Mouse (Mus musculus): ENCODE measurements at regions not wholly inside any gene's neighbourhood (a gene's known extent, or its start where the extent isn't known, plus 50 kb on each side); places are given as distances from the start of the nearest gene placed in this dataset.

DNA sequence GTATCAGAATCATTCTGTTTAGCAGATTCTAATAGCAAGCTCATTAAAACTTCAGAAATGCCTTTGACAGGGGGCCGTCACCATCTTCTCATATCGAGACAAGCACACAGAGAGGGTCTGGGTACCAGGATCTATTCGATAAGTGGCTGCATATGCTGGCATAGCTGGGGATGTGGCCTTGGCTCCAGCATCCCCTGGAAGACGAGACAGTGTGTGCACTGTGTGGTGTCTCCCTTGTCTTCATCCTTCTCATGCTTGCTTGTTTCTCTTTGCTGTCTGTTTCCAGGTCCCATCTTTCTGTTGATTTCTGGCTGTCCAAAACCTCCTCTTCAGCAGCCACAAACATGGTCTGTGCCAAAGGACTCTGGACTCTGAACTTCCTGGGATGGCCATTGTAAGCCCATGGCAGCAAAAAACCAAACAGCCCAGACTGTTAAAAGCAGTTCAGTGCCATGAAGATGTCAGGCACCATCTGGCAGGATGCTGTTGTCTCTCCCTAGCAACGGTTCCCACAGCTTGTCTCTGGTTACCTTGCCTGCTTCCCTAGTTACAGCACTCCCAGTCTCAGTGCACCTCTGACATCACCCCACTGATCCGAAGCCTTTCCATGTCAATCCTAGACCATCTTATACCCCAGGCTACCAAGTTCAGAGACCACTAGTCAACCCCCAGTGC, 56.5 kb downstream of the Kctd12 start:
- ATAC-seq (replicated peaks; ENCODE audit: insufficient number of reproducible peaks, low FRiP score, low TSS enrichment, poor library complexity, severe bottlenecking): no peak

DNA sequence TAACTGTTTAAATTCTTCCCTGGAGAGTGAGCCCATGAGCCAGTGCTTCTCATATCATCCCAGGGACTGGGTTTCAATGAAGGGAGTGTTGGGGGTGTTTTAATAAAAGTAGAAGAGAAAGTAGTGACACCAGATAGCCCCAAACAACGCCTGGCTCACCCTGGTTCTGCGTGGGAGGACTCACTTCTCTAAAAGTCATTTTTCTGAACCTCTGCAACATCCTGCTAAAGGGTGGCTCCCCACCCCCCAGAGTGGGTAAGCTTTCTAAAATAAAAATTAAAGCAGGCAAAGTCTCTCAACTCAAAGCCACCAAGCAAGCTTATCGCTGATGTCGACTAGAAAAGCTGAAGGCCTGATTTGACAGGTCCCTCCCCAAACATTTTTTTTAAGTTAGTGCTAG, 57.8 kb downstream of the Kctd12 start:
- peak; percentile 63; the same call in 1 of the 2 replicates for ATAC-seq (replicated peaks; ENCODE audit: insufficient number of reproducible peaks, low FRiP score, low TSS enrichment, poor library complexity, severe bottlenecking)

DNA sequence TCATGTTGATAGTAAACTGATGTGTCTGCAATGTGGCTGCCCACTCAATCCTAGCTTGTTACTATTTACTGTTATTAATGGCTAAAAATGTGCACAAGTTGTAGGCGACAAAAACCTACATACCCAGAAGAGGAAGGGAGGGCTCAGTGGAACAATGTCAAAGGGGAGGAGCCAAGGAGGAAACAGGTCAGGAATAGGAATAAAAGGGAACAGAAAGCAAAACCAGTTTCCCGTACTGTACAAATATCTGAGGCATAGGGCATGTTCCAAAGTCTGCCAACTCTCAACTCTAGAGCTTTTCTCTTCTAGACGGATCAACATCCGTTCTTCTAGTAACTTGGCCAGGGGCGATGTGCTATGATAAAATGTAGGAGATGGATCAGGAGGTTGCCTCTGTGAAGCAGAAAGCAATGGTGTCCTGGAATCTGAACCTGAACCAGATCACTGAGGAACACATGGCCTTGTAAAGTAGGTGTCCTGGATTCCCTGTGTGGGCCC, 59.9 kb downstream of the Kctd12 start:
- peak; percentile 79 for ATAC-seq (replicated peaks; ENCODE audit: insufficient number of reproducible peaks, low FRiP score, low TSS enrichment, poor library complexity, severe bottlenecking)

DNA sequence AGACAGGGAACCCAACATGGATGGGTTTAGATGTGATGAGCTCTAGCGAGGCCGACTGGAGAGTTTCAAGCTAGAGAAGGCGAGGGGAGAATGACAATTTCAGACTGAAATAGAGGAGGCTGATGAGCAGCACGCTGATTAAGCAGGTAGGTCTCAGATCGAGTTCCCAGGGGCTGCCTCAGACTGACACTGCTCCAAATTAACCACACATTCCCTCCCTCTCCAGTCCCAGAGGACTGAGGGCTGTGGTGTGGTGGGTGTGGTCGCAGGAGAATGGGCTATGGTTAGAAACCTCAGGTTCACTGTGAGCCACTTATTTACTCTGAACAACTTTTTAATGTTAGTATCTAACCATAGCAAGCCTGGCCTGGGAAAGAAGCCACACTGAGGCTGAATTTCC, 62.0 kb downstream of the Kctd12 start:
- no peak for ATAC-seq (replicated peaks; ENCODE audit: insufficient number of reproducible peaks, low FRiP score, low TSS enrichment, poor library complexity, severe bottlenecking)

DNA sequence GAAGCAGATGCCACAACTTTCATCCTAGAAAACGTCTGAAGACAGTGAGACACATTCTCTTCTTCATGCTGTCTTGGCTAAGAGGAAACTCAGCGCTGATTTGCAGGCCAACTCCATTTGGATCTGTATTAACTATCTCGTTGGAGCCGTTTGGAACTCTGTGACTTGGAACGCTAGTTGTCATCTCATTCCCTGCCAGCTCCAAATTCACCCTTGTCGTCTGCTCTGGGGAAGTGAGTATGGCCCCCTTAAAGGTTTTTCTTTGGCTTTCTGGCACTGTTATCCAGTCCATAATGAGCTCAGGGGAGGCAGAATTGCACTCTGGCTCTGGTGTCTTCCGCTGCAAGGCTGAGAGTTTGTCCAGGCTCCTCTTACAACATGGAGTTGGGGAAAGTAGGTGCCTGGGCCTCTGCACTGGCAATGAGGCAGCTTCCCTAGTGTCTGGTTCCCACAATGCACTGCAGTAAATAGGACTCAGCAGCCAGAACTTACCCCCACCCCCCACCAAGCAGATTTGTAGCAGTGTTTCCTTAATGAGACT, 63.1 kb downstream of the Kctd12 start:
- no peak for ATAC-seq (replicated peaks; ENCODE audit: insufficient number of reproducible peaks, low FRiP score, low TSS enrichment, poor library complexity, severe bottlenecking)

DNA sequence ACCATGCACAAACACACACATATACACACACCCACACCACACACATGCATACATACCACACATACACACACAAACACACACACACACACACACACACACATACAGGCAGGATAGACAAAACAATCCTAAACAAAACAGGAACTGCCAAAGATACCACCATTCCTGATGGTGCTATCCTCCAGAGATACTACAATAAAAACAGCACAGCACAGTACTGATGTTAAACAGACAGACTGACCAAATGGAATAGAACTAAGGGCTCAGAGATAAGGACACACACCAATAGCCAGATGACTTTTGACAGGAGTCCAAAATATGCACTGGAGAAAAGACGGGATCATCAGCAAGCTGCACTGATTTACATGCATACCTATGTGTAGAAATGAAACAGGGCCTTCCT, 64.5 kb downstream of the Kctd12 start:
- no peak for ATAC-seq (replicated peaks; ENCODE audit: insufficient number of reproducible peaks, low FRiP score, low TSS enrichment, poor library complexity, severe bottlenecking)

- ATAC-seq (replicated peaks; ENCODE audit: insufficient number of reproducible peaks, low FRiP score, low TSS enrichment, poor library complexity, severe bottlenecking): no peak
Measured at GRCm38 (mm10) chr14:102915918-102916317, 66.5 kb downstream of the Kctd12 start.

DNA sequence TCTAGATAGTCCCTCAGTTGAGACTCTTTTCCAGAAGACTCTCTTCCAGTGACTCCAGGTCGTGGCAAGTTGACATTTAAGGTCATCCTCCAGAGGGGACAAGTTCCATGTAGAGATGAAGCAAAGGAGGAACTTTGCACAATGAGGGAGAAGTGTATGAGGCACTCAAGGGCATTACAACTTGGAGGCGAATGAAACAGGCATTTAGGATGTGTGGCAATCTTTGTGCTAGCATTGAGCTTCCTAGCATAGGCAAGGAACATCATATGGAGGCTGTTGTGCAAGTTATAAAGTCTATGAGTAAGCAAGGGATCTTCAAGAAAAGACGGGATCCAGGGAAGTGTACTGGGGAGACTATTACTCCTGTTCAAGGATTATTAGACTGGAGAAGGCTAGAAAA, 70.9 kb downstream of the Kctd12 start:
- ATAC-seq (replicated peaks; ENCODE audit: insufficient number of reproducible peaks, low FRiP score, low TSS enrichment, poor library complexity, severe bottlenecking): no peak

- ATAC-seq (replicated peaks; ENCODE audit: insufficient number of reproducible peaks, low FRiP score, low TSS enrichment, poor library complexity, severe bottlenecking): no peak
Measured at GRCm38 (mm10) chr14:102908990-102909389, 73.4 kb downstream of the Kctd12 start.

GRCm38 (mm10) chr14:102907411-102908103, 74.9 kb downstream of the Kctd12 start:
- ATAC-seq (replicated peaks; ENCODE audit: insufficient number of reproducible peaks, low FRiP score, low TSS enrichment, poor library complexity, severe bottlenecking): peak; percentile 80

DNA sequence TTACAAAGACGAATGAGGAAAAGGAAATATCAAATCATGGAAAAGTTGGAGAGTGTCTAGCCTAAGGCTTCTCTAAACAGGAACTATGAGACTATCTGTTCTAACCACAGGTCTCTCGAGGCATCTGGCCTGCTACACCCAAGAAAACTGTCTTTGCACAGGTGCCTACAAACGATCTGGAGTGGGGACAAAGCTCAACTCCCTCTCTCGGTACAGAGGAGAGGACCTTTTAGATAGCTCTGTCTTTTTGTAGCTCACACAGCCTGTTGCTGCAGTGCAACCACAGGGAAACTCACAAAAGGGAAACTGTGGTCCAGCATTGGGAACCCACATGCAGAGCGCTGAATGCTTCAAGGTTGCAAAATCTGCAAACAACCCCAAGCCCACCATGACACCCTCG, 75.6 kb downstream of the Kctd12 start:
- ATAC-seq (replicated peaks; ENCODE audit: insufficient number of reproducible peaks, low FRiP score, low TSS enrichment, poor library complexity, severe bottlenecking): peak; percentile 73

DNA sequence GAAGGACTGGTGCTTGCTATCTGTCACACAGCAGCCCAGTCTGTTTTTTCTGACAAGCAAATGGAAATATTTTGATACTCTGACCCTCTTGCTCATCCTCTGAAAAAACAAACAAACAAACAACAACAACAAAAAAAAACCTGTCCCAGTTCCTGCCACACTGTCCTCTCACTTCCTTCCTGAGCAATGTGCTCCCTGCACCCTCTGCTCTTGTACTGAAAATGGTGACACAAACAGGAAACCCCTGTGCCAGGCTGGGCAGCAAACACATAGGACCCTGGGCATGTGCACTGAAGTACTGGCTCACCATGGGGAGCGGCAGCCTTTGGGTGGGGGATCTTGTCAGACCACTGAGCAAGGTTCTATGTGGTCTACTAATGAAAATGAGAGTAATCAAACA, 76.2 kb downstream of the Kctd12 start:
- 0 out of 2 replicates have a peak, but pooled peaks have one; percentile 11 for ATAC-seq (replicated peaks; ENCODE audit: insufficient number of reproducible peaks, low FRiP score, low TSS enrichment, poor library complexity, severe bottlenecking)

GRCm38 (mm10) chr14:102902906-102903305, 79.5 kb downstream of the Kctd12 start:
- ATAC-seq (replicated peaks; ENCODE audit: insufficient number of reproducible peaks, low FRiP score, low TSS enrichment, poor library complexity, severe bottlenecking): no peak

GRCm38 (mm10) chr14:102902236-102902635, 80.2 kb downstream of the Kctd12 start:
- no peak for ATAC-seq (replicated peaks; ENCODE audit: insufficient number of reproducible peaks, low FRiP score, low TSS enrichment, poor library complexity, severe bottlenecking)

- ATAC-seq (replicated peaks; ENCODE audit: insufficient number of reproducible peaks, low FRiP score, low TSS enrichment, poor library complexity, severe bottlenecking): no peak
Measured at GRCm38 (mm10) chr14:102898445-102898844, 84.0 kb downstream of the Kctd12 start.

DNA sequence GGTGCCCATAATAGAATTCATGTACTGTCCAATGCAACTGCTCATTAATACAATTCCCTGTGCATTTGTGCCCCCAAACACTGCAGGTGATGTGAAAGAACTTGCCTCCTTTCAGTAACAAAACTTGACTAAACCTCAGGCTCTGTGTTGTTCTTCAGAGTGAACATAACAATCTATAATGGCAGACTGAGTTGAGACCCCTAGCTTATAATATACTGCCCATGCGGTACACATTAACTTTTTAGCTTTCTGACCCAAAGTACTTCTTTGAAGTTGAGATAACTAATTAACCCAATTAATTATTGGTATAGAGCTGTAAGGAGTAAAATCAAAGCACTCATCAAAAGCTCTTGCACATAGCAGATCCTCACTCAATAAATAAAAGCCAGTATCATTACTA, 85.4 kb downstream of the Kctd12 start:
- no peak for ATAC-seq (replicated peaks; ENCODE audit: insufficient number of reproducible peaks, low FRiP score, low TSS enrichment, poor library complexity, severe bottlenecking)

DNA sequence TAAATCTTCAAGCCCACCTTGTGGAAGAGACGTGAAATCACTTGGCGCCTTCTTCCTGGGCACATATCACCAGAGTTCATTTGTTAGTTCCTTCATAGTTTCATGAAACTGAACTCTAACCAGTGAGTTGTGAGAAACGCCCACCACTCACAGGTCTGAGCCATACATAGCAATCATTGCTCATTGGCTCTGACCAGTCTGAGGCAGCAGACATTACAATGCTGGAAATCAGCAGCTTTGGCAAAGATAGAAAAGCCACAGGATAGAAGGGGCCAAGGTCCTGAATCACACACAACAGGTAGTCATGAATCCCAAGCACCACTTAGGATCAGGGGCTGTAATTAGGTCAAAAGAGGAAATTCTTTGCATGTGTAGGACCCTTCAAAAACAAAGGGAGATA, 85.9 kb downstream of the Kctd12 start:
- no peak for ATAC-seq (replicated peaks; ENCODE audit: insufficient number of reproducible peaks, low FRiP score, low TSS enrichment, poor library complexity, severe bottlenecking)

DNA sequence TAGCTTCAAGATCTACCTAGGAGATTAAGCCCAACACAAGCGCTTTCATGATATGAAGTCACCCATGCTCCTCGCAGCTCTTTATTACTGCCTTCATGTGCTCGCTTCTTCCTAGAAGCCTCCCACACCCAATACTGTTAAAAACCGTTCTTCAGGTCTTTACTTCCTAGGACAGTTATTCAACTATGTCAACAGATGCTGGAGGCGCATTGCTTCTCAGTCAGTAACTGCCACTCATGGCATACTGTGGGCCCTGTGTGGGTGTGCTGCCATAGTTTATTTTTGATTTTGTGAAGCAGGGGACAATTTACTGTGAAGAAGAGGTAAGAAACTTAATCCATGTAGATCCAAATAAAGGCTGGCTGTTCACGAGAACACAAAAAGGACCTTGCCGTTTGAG, 89.2 kb downstream of the Kctd12 start:
- ATAC-seq (replicated peaks; ENCODE audit: insufficient number of reproducible peaks, low FRiP score, low TSS enrichment, poor library complexity, severe bottlenecking): no peak

GRCm38 (mm10) chr14:102891552-102891951, 90.9 kb downstream of the Kctd12 start:
- no peak for ATAC-seq (replicated peaks; ENCODE audit: insufficient number of reproducible peaks, low FRiP score, low TSS enrichment, poor library complexity, severe bottlenecking)

- no peak for ATAC-seq (replicated peaks; ENCODE audit: insufficient number of reproducible peaks, low FRiP score, low TSS enrichment, poor library complexity, severe bottlenecking)
Measured at GRCm38 (mm10) chr14:102885240-102885598, 97.2 kb downstream of the Kctd12 start.
